Mouse (Mus musculus) inflammation-experienced regulatory T-cells, adult 6 months (primary cell): ENCODE data around the gene Onecut1. TPM values are rescaled to one million over a fixed set of nuclear protein-coding genes. Genes with fewer than 3 reads are reported as not detected.

Source experiments
- ATAC-seq: one replicate; pipeline ENCODE4 v1.8.0; 2017
- polyA plus RNA-seq, 3 experiments: library from polyadenylated mRNA; unstranded; fragments of 100-300 nt; shearing (Covaris generic); gene quantifications; one replicate each; pipeline ENCODE4 v1.2.1; 2017

Gene Onecut1
- polyA plus RNA-seq, 3 experiments from 2014 or later: not detected

DNA sequence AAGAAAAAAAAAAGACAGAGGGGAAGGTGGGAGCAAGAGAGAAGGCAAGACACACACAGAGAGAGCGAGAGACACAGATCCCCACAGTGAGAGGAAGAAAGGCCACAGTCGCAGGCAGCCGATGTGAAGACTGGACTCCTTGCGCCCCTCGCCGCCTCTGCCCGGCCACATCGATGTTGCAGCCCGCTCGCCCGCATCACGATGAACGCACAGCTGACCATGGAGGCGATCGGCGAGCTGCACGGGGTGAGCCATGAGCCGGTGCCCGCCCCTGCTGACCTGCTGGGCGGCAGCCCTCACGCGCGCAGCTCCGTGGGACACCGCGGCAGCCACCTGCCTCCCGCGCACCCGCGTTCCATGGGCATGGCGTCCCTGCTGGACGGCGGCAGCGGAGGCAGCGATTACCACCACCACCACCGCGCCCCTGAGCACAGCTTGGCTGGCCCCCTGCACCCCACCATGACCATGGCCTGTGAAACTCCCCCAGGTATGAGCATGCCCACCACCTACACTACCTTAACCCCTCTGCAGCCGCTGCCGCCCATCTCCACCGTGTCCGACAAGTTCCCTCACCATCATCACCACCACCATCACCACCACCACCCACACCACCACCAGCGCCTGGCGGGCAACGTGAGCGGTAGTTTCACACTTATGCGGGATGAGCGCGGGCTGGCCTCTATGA, 517 bp downstream of the Onecut1 start:
- no peak for ATAC-seq

DNA sequence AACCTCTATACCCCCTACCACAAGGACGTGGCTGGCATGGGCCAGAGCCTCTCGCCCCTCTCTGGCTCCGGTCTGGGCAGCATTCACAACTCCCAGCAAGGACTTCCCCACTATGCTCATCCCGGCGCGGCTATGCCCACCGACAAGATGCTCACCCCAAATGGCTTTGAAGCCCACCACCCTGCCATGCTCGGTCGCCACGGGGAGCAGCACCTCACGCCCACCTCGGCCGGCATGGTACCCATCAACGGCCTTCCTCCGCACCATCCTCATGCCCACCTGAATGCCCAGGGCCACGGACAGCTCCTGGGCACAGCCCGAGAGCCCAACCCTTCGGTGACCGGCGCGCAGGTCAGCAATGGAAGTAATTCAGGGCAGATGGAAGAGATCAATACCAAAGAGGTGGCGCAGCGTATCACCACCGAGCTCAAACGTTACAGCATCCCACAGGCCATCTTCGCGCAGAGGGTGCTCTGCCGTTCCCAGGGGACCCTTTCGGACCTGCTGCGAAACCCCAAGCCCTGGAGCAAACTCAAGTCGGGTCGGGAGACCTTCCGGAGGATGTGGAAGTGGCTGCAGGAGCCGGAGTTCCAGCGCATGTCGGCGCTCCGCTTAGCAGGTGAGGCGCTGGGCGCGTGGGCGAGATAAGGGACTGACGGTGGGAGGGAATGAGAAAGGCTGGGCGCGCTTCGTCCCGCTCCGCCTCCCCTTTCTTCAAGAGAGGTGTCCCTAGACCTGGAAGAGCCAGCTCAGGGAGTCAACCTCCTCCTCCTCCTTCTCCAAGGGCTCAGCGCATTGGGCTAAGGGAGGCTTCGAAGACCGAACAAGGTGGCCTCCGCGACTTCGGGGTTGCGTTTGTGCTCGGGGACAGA, 1.3 kb downstream of the Onecut1 start:
- ATAC-seq: no peak

DNA sequence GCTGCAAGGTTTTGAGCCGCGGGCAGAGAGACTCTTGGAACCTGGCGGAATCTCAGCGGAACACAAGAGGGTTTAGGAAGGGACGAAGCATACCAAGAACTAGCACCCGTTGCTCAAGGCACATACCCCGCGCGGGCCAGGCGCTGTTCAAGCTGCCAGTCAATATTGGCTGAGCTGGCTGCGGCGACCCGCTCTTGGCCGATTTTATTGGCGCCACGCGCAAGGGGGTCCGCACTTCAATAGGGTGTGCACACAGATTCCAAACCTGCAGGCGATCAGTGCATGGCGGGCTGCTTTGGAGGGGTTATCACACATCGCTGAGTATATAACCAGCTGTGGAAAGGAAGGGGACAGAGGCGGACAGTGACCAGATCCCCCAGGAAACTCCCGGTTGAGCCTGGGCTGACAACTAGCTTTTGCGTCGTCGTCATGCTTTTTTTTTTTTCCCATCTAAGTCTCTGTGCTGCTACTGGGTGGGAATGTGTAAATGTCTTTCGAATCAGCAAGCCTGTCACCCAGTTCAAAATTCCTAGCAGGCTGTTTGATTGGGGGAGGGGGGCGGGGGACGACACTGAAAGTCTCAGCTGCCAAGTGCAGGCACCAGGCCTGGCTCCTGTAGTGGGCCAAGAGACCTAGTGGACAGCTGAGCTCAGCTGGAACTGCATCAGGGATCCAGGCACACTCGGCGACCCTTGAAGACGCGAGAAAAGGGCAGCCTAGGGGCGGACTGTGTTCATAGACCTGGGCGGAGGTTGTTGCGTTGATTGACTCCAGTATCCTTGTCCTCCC, 2.1 kb downstream of the Onecut1 start:
- ATAC-seq: no peak

DNA sequence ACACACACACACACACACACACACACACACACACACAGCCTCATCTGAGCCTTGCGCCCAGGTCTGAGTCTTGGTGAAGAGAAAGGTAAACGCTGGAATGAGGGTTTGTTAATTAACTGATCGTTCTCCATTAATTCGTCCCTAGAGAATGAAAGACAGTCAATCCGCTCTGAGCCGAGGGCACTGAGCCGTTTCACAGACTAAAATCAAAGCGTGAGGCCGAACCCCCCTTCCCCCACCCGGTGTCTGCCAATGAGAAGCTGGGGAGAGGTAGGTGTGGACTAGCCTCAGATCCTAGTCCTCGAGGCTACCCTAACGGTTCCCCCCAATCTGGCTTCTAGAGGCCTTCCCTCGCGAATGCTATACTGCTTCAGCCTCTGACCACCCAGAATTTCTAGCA, 2.8 kb downstream of the Onecut1 start:
- ATAC-seq: no peak

DNA sequence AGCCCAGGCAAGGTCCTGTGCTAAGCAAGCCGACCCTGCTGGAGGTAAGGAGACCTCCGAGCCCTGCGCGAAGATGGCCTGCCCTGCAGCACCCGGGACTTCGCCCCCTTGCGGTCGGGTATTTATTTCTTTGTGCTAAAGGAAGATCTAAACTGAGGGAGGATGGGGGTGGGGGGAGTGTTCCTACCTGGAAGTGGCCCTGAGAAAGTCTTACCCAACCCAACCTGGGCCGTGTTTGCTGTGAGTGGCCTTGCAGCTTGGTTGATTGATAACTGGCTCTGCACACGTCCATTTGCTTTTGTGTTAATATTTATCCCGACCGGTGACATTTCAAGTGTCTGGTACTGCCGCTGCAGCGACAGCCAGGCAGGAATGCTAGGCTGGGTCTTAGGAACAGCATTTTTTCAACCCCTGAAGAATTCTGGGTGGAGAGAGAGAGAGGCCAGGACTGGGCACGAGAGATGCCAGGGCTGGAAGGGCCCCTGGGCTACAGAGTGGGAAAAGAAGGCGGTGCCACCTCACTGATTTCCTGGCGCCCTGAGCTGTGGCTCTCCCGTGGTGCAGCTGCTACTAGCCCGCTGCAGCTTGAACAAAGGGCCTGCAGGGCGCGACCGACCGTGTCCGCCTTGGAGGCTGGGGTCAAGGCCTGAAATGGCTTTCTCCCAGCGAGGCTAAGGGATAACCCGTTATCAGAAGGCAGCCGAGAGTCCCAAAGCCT, 5.0 kb downstream of the Onecut1 start:
- ATAC-seq: no peak

DNA sequence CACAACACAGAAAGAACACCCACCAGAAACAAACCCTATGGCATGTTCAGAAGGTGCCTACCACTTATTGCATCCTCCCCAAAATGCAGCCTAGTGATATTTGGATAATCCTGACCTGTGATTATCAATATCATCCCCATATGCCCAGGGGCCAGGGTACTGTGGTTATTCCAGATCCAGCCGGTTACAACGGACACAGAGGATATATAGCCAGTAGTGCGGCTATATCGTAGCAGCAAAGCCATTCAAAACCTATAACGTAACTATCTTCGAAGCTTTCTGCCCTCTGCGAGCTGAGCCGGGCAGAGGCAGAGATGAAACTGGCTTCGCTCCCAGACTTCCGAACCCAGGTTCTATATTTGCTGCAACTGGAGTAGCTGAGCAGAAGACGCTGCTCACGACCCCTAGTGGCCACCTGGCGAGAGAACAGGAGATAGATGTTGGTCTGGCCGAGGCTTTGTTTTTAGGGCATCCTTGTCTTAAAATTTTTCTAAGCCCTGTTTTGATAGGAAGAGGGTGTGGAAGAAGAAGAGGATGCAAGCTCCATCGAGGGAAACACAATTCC, 6.0 kb downstream of the Onecut1 start:
- ATAC-seq: no peak

DNA sequence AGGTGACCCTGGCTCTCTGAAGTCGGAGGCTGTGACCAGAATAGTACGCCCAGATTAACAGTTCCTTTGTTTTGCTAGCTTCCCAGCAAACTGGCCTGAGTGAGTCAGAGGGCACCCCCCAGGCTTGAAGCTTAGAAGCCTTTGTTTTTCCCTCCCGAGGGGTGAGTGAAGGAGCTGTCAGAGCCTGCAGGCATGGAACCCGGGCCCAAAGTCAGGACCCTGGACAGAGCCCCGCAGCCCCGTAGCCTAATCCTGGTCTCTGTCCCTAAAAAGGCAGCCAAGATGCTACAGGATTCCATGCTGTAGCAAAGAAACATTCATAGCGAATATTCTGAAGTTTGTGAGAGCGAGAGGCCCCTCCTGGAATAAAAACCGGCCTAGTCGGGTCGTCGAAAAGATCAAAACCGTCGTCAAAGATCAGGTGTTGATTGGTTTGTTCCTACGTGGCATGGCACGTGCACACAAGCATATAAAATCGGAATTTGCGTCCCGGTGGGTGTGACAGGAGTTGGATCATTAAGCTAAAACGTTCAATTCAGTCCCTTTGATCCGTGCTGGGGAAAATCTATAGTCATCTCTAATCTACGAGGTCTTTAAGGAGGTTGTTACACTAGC, 6.7 kb downstream of the Onecut1 start:
- ATAC-seq: no peak

DNA sequence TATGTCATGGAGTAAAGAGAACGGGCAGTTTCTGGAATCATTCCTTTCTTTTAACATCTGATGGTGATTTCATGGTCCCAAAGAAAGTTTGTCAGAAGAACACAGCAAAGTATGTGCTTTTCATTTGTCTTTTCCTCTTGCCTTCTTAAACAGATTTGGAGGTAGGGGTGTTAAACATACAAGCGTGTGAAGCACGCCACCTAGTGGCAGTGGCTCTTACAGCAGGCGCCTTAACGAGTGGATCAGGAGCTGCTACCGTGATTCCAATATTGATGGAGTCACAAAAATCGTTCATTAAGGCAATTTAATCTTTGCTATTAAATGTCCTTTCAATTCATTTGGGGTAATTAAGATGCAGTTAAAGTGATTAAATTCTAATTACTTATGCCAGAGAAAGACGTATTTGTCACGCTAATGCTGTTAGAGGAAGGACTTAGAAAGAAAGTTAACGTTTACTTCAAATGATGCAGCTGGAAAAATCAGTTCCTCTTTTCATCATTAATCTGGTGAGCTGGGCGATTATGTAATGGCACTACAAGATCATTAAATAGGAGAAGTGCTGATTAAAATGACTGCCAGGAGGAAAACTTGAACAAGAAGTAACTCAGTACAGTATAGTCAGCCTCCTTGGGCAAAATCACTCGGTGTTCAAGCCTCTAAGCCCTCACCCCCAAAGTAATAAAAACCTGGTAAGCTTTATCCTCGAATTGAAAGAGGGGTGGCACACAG, 9.4 kb downstream of the Onecut1 start:
- no peak for ATAC-seq

DNA sequence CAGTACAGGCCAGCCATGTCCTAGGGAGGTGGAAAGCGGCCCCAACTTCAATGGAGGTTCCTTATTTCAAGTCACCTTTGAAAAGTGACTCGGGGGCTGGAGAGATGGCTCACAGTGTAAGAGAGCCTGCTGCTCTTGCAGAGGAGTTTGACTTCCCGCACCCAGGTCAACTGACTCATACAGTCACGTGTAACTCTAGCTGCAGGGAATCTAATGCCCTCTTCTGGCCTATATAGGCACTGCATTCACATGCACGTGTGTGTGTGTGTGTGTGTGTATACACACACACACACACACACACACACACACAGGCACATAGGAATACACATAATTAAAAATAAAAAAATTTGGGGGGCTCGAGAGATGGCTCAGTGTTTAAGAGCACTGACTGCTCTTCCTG, 14.6 kb downstream of the Onecut1 start:
- no peak for ATAC-seq

DNA sequence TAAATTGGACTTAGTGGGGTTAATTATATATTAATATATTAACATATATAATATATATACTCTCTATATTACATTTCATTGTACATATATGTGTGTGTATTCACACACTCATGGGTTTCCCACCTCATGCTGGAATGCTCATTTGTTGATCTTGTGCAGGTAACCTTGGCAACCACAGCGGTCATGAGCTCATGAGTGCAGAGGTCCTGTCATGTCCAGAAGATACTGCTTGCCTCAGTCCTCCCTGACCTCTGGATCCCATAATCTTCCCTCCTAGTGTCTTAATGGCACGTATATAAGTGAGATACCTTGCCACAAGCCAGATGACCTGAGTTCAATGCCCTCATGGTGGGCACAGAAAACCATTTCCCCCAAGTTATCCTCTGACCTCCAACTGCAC, 16.0 kb downstream of the Onecut1 start:
- ATAC-seq: no peak

DNA sequence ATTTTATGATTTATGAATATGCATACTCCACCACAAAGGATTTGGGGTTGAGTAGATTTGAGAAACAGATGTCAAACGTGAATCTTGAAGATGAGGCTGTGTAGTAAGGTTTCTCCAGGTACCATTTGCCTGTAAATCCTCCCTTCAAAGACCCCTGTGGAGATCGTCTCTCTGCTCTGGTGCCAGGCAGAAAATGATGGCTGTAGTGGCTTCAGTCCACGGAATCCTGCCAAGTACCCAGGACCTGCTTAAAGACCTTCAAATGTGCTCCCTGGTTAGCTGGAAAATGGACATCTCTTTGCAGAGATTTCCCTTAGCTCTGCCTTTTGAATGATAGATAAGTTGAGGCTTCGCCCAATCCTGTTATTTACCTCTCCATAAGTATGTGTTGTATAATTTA, 26.1 kb downstream of the Onecut1 start:
- ATAC-seq: no peak

DNA sequence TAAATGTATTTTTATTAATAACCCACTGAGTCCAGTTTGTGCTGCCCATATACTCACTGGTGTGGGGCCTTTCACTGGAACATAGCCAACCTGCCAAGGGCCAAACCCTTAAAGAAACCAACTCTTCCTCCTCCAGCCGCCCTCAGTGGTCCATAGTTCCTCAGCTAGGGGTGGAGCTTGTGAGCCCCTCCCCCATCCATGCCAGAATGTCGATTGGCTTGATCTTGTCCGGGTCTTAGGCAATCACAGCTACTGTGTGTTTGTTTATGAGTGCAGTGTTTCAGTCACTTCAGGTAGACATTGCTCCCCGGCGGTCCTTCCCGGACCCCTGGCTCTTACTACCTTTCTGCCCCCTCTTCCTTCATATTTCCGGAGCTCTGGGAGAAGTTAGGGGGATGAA, 35.0 kb downstream of the Onecut1 start:
- no peak for ATAC-seq

DNA sequence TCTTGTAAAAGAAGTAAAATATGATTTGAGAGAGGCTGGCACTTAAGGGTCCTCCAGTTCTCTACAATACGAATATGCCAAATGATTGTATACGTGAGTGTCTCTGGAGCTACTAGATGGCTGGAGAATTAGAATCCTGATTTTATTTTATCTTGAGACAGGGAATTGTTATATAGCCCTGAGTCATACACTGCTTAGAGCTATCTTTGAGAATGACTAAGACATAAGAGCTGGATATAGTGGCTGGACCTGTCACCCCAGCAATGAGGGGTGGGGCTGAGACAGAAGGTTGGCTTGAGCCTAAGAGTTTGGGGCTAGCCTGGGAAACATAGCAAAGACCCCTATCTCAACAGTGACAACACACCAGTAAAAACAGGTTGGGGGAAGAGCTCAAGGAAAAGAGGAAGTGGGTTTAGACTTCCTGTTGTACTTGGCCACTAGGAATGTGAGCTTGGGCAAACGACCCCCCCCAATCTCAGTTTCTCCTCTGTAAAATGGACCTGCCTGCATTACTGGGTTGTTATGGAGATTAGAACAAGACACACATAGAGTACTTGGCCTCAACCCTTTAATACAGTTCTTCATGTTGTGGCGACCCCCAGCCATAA, 35.8 kb downstream of the Onecut1 start:
- no peak for ATAC-seq

DNA sequence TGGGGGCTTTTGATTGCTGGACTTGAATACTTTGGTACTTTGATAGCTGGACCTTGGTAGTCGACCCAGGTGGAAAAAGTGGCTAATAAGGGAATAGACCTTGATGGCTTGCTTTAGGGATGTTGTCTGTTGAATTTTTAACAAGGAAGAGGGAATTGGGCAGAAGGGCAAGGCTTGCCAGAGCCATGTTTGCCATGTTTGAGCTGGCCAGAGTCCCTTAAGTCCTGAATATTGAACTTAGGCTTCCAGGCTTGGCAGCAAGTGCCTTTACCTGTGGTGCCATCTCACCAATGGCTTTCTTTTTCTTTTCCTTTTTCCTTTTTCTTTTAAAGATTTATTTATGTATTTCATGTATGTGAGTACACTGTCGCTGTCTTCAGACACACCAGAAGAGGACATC, 38.4 kb downstream of the Onecut1 start:
- ATAC-seq: no peak

DNA sequence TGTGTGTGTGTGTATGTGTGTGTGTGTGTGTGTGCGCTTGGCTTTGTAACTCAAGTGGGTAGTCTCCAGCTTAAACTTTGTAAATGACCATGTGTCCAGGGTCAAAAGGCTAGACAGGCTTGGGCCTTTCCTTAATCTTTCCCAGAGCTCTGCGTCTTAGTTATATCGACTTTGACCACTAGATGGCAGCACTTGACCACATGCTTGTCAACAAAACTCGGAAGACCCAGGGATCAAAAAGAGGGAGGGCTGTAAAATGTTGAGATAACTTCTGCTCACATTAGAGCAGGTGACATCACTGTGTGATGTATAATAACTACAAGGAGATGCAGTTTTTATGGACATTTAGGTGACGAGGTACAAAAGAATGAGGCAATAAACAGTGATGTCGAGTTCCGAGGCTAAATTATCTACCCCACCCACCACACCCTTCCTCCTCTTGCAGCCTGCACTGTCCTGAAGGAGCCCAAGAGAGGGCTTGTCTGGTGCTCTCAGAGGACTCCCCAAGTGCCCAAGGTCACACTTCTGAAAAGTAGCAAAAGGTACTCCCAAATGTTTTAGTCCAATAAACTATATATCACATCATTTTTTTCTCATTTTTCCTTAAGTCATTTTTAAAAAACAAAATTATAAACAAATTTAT, 43.3 kb downstream of the Onecut1 start:
- peak; percentile 69 for ATAC-seq

DNA sequence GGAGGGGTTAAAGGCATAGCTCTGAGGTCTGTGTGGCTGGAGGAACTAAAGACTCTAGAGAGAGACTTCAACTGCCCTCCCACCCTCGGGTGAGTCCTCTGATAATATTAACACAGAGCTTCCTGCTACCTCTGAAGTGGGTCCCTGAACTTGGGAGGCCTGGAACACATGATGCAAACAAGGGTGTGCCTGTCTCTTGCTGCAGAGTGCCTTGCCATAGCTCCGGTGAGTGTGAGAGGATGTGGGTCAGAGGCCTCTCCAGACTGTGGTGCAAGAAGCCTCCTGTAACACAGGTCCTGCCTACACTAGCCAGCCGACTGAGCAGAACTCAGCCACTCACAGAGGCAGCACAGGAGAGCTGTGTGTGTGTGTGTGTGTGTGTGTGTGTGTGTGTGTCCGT, 45.2 kb downstream of the Onecut1 start:
- ATAC-seq: no peak

DNA sequence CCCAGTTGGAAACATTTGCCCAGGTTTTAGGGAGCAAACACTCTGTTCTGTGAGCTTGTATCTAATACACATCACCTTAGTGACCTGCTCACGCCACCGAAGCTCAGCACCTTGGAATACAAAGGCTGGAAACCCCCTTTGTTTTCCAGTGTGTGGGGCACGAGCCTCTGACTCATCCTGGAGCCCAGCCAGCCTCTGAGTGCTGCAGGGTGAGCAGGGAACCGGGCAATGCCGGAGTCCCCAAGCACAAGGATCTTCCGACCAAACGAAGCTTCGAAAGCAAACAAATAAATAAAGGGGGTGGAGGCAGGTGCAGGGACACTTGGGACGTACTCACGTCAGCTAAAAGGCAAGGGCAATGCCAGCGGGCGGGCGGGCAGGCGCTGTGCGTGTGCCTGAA, 47.5 kb downstream of the Onecut1 start:
- no peak for ATAC-seq

DNA sequence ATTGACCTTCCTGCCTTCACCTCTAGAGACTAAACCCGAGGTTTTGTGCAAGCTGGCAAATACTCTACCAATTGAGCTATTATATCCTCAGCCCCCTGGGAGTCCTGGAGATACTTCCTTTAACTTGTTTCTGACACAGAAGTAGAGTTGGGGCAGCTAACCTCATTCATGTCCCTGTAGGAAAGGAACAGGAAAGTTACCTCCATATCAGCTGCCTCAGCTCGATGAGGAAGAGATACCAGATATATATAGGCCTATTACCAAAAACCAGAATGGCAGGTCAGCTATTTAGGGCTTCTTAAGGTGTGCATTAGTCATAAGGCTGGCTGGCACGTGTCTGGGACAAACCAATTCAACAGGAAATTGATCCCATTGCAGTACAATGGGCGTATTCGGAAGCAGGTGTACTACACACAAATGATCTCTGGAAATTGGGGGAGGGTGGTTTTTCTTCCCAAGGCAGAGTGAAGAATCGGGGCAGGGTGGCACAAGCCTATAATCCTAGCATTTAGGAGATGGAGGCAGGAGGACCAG, 48.6 kb downstream of the Onecut1 start:
- ATAC-seq: no peak

DNA sequence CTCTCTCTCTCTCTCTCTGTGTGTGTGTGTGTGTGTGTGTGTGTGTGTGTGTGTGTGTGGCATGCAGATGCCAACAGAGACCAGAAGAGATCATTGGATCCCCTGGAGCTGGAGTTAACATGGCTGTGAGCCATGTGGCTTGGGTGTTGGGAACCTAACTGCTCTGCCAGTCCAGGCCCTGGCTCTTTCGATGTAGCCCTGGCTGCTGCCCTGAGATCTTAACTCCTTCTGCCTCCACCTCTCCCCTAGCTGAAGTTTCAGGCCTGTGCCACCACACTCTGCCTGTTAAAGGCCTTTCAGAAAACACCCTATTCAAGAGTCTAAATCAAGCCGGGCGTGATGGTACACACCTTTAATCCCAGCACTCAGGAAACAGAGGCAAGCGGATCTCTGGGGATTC, 49.7 kb downstream of the Onecut1 start:
- no peak for ATAC-seq

DNA sequence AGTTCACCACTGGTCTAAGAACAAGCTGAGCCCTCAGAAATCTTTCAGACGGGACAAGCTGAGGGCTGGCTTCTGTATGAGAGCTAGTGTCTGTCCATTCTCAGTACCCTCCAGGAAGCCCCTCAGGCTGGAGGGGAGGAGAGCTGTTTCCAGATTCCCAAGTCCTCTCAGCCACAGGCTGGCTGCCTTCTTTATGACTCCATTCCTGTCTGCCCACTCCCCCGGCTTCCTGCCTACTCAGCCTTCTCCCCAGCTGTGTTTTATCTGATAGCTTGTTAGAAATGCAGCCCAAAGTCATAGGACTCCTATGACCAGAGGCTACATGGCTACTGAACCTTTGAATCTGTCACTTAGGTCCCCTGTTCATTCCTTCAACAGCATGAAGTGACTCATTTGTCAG, 50.2 kb downstream of the Onecut1 start:
- no peak for ATAC-seq
